Mouse (Mus musculus): ENCODE measurements at regions not wholly inside any gene's neighbourhood (a gene's known extent, or its start where the extent isn't known, plus 50 kb on each side); places are given as distances from the start of the nearest gene placed in this dataset.

GRCm38 (mm10) chr8:10862442-10862841 lies 145.8 kb downstream of the Irs2 start:
- H3K27me3 ChIP-seq (ENCODE audit: control insufficient read depth, insufficient read depth, low read length) = no peaks in the 10 kb centered on the region
- TF ChIP-seq POLR2A (IDR thresholded peaks at IDR 0.05; ENCODE audit: low read depth, low read length) = no peak
- TF ChIP-seq CTCF (IDR thresholded peaks at IDR 0.05; ENCODE audit: extremely low read depth, insufficient read depth, insufficient read length, insufficient replicate concordance) = no peak
- H3K36me3 ChIP-seq (ENCODE audit: control insufficient read depth, insufficient read depth, low read length) = no peaks in the 10 kb centered on the region
- 90% methylated on average over 13 of the region's 13 CpGs for WGBS
- peaks cover 18% of the 10 kb centered on the region; the same call in 1 of the 2 replicates for H3K4me1 ChIP-seq (ENCODE audit: control insufficient read depth, insufficient read depth, insufficient read length)
- no peak overlapping the region for H3K27ac ChIP-seq (ENCODE audit: insufficient read depth, low read length)
- no peak overlapping the region for H3K4me3 ChIP-seq (ENCODE audit: extremely low read depth, insufficient read depth, insufficient read length)
- DNase-seq (ENCODE audit: low read depth in 1 of 2, low spot score in 2 of 2) = no peak

GRCm38 (mm10) chr8:10860810-10861209 lies 147.4 kb downstream of the Irs2 start:
- TF ChIP-seq CTCF (IDR thresholded peaks at IDR 0.05; ENCODE audit: extremely low read depth, insufficient read depth, insufficient read length, insufficient replicate concordance) (no peak), POLR2A (IDR thresholded peaks at IDR 0.05; ENCODE audit: low read depth, low read length) (no peak)
- Histone ChIP-seq H3K4me1 (ENCODE audit: control insufficient read depth, insufficient read depth, insufficient read length) (peaks cover 15% of the 10 kb centered on the region; the same call in 1 of the 2 replicates), H3K36me3 (ENCODE audit: control insufficient read depth, insufficient read depth, low read length) (no peaks in the 10 kb centered on the region), H3K27ac (ENCODE audit: insufficient read depth, low read length) (no peak overlapping the region), H3K27me3 (ENCODE audit: control insufficient read depth, insufficient read depth, low read length) (no peaks in the 10 kb centered on the region), H3K4me3 (ENCODE audit: extremely low read depth, insufficient read depth, insufficient read length) (no peak overlapping the region)
- DNase-seq (ENCODE audit: low read depth in 1 of 2, low spot score in 2 of 2) = no peak
- WGBS = 85% methylated on average over 4 of the region's 4 CpGs

GRCm38 (mm10) chr8:10857874-10858273 lies 150.4 kb downstream of the Irs2 start:
- Histone ChIP-seq H3K4me1 (ENCODE audit: control insufficient read depth, insufficient read depth, insufficient read length) (peaks cover 14% of the 10 kb centered on the region; the same call in 1 of the 2 replicates), H3K27me3 (ENCODE audit: control insufficient read depth, insufficient read depth, low read length) (no peaks in the 10 kb centered on the region), H3K36me3 (ENCODE audit: control insufficient read depth, insufficient read depth, low read length) (no peaks in the 10 kb centered on the region), H3K4me3 (ENCODE audit: extremely low read depth, insufficient read depth, insufficient read length) (no peak overlapping the region), H3K27ac (ENCODE audit: insufficient read depth, low read length) (no peak overlapping the region)
- 36% methylated on average over 3 of the region's 3 CpGs for WGBS
- DNase-seq (ENCODE audit: low read depth in 1 of 2, low spot score in 2 of 2) = peak in 1 of 2 experiments; percentile 11
- TF ChIP-seq POLR2A (IDR thresholded peaks at IDR 0.05; ENCODE audit: low read depth, low read length) = no peak
- no peak for TF ChIP-seq CTCF (IDR thresholded peaks at IDR 0.05; ENCODE audit: extremely low read depth, insufficient read depth, insufficient read length, insufficient replicate concordance)

- Histone ChIP-seq H3K4me1 (ENCODE audit: control insufficient read depth, insufficient read depth, insufficient read length) (peaks cover 14% of the 10 kb centered on the region; the same call in 1 of the 2 replicates), H3K27ac (ENCODE audit: insufficient read depth, low read length) (0 out of 2 replicates have a peak overlapping the region, but pooled peaks have one; percentile 19), H3K27me3 (ENCODE audit: control insufficient read depth, insufficient read depth, low read length) (no peaks in the 10 kb centered on the region), H3K4me3 (ENCODE audit: extremely low read depth, insufficient read depth, insufficient read length) (no peak overlapping the region), H3K36me3 (ENCODE audit: control insufficient read depth, insufficient read depth, low read length) (no peaks in the 10 kb centered on the region)
- DNase-seq (ENCODE audit: low read depth in 1 of 2, low spot score in 2 of 2) = no peak
- 87% methylated on average over 15 of the region's 15 CpGs for WGBS
- TF ChIP-seq CTCF (IDR thresholded peaks at IDR 0.05; ENCODE audit: extremely low read depth, insufficient read depth, insufficient read length, insufficient replicate concordance) = no peak
- TF ChIP-seq POLR2A (IDR thresholded peaks at IDR 0.05; ENCODE audit: low read depth, low read length) = no peak
These were observed 151.1 kb downstream of the Irs2 start for GRCm38 (mm10) chr8:10856996-10857720.

GRCm38 (mm10) chr8:10855696-10856095 lies 152.6 kb downstream of the Irs2 start:
- Histone ChIP-seq H3K4me3 (ENCODE audit: extremely low read depth, insufficient read depth, insufficient read length) (no peak overlapping the region), H3K36me3 (ENCODE audit: control insufficient read depth, insufficient read depth, low read length) (no peaks in the 10 kb centered on the region), H3K27ac (ENCODE audit: insufficient read depth, low read length) (no peak overlapping the region; the same call in 1 of the 2 replicates), H3K27me3 (ENCODE audit: control insufficient read depth, insufficient read depth, low read length) (no peaks in the 10 kb centered on the region), H3K4me1 (ENCODE audit: control insufficient read depth, insufficient read depth, insufficient read length) (peaks cover 10% of the 10 kb centered on the region; the same call in 1 of the 2 replicates)
- DNase-seq (ENCODE audit: low read depth in 1 of 2, low spot score in 2 of 2) = no peak
- WGBS = 85% methylated on average over 3 of the region's 3 CpGs
- TF ChIP-seq POLR2A (IDR thresholded peaks at IDR 0.05; ENCODE audit: low read depth, low read length) = no peak
- no peak for TF ChIP-seq CTCF (IDR thresholded peaks at IDR 0.05; ENCODE audit: extremely low read depth, insufficient read depth, insufficient read length, insufficient replicate concordance)

GRCm38 (mm10) chr8:10855131-10855530 lies 153.1 kb downstream of the Irs2 start:
- H3K27ac ChIP-seq (ENCODE audit: insufficient read depth, low read length) = no peak overlapping the region
- H3K4me3 ChIP-seq (ENCODE audit: extremely low read depth, insufficient read depth, insufficient read length) = no peak overlapping the region
- peaks cover 10% of the 10 kb centered on the region; the same call in 1 of the 2 replicates for H3K4me1 ChIP-seq (ENCODE audit: control insufficient read depth, insufficient read depth, insufficient read length)
- H3K36me3 ChIP-seq (ENCODE audit: control insufficient read depth, insufficient read depth, low read length) = no peaks in the 10 kb centered on the region
- WGBS = 80% methylated on average over 4 of the region's 4 CpGs
- no peaks in the 10 kb centered on the region for H3K27me3 ChIP-seq (ENCODE audit: control insufficient read depth, insufficient read depth, low read length)
- TF ChIP-seq CTCF (IDR thresholded peaks at IDR 0.05; ENCODE audit: extremely low read depth, insufficient read depth, insufficient read length, insufficient replicate concordance) (no peak), POLR2A (IDR thresholded peaks at IDR 0.05; ENCODE audit: low read depth, low read length) (no peak)
- no peak for DNase-seq (ENCODE audit: low read depth in 1 of 2, low spot score in 2 of 2)

GRCm38 (mm10) chr8:10854600-10854999 lies 153.7 kb downstream of the Irs2 start:
- H3K27ac ChIP-seq (ENCODE audit: insufficient read depth, low read length) = no peak overlapping the region
- no peak for DNase-seq (ENCODE audit: low read depth in 1 of 2, low spot score in 2 of 2)
- no peaks in the 10 kb centered on the region for H3K27me3 ChIP-seq (ENCODE audit: control insufficient read depth, insufficient read depth, low read length)
- no peaks in the 10 kb centered on the region for H3K36me3 ChIP-seq (ENCODE audit: control insufficient read depth, insufficient read depth, low read length)
- TF ChIP-seq POLR2A (IDR thresholded peaks at IDR 0.05; ENCODE audit: low read depth, low read length) (no peak), CTCF (IDR thresholded peaks at IDR 0.05; ENCODE audit: extremely low read depth, insufficient read depth, insufficient read length, insufficient replicate concordance) (no peak)
- H3K4me3 ChIP-seq (ENCODE audit: extremely low read depth, insufficient read depth, insufficient read length) = no peak overlapping the region
- peaks cover 10% of the 10 kb centered on the region; the same call in 1 of the 2 replicates for H3K4me1 ChIP-seq (ENCODE audit: control insufficient read depth, insufficient read depth, insufficient read length)
- 49% methylated on average over 6 of the region's 6 CpGs for WGBS
